Mouse (Mus musculus) midbrain, embryonic 14.5 days (tissue): ENCODE results near the gene Reep3. TPM values are rescaled to one million over a fixed set of nuclear protein-coding genes. Genes with fewer than 3 reads are reported as not detected.
A peak's percentile ranks its signal among the peaks of the same experiment; 100 is the strongest.

Experiments
- ATAC-seq: fragments of 200-750 bp; cut with Nextera tagmentation; 2 replicates; pipeline ENCODE4 v1.8.0; 2017; ENCODE audit warnings: moderate number of reproducible peaks, moderate library complexity; ENCODE audit not compliant: low FRiP score, low TSS enrichment
- DNase-seq: peaks from one replicate; pipeline ENCODE4 v3.0.0-alpha.2; 2015
- H3K27ac ChIP-seq: fragments of 300-500 bp; sonication (generic); replicated peaks from 2 replicates; pipeline ENCODE4 v1.5.1; 2014; ENCODE audit warnings: mild to moderate bottlenecking, low read depth, low read length, moderate library complexity
- H3K27me3 ChIP-seq: fragments of 300-500 bp; sonication (generic); 2 replicates; pipeline ENCODE4 v1.6.1; 2014; ENCODE audit warnings: low read length, control low read depth, mixed read lengths; ENCODE audit not compliant: control insufficient read depth, insufficient read depth
- H3K36me3 ChIP-seq: fragments of 300-500 bp; sonication (generic); 2 replicates; pipeline ENCODE4 v1.6.1; 2014; ENCODE audit warnings: low read length, control low read depth; ENCODE audit not compliant: control insufficient read depth, insufficient read depth
- H3K4me1 ChIP-seq: fragments of 300-500 bp; sonication (generic); 2 replicates; pipeline ENCODE4 v1.6.1; 2014; ENCODE audit warnings: mild to moderate bottlenecking, antibody characterized with exemption, low read length, control low read depth; ENCODE audit not compliant: control insufficient read depth, insufficient read depth
- H3K4me2 ChIP-seq: fragments of 300-500 bp; sonication (generic); 2 replicates; pipeline ENCODE4 v1.6.1; 2014; ENCODE audit warnings: mild to moderate bottlenecking, low read length, moderate library complexity
- H3K4me3 ChIP-seq: fragments of 300-500 bp; sonication (generic); replicated peaks from 2 replicates; pipeline ENCODE4 v1.5.1; 2014; ENCODE audit warnings: low read depth, low read length
- H3K9ac ChIP-seq: fragments of 300-500 bp; sonication (generic); replicated peaks from 2 replicates; pipeline ENCODE4 v1.6.1; 2014; ENCODE audit warnings: mild to moderate bottlenecking, low read length, moderate library complexity
- H3K9me3 ChIP-seq: fragments of 300-500 bp; sonication (generic); 2 replicates; pipeline ENCODE4 v1.6.1; 2016; ENCODE audit warnings: low read length, control low read depth, mixed read lengths; ENCODE audit not compliant: control insufficient read depth
- WGBS: fragments of 180-500 bp; shearing (Covaris S2); extraction: QIAGEN DNeasy Blood & Tissue Kit; methylation state at CpG from one replicate; pipeline ENCODE4 v1.1.7; 2014; 5-methylcytosine and 5-hydroxymethylcytosine counted together
- polyA plus RNA-seq: library from polyadenylated mRNA; unstranded; fragments of >200 nt; fragmentation: Nextera tagmentation; extraction: Ambion mirVana; gene quantifications from 2 replicates; pipeline ENCODE4 v1.2.1, GENCODE M21; 2014

The Reep3 gene
- polyA plus RNA-seq, 1 experiment from 2014 or later = 35.5 TPM

- DNase-seq (no peak), ATAC-seq (no peak)
- H3K27me3 ChIP-seq = no peaks in the 10 kb centered on the region
- H3K4me3 ChIP-seq = no peak overlapping the region
- peaks cover 62% of the 10 kb centered on the region for H3K4me1 ChIP-seq
- 79% methylated on average over 9 of the region's 9 CpGs for WGBS
- no peaks in the 10 kb centered on the region for H3K36me3 ChIP-seq
- no peak overlapping the region for H3K27ac ChIP-seq
- no peak overlapping the region for H3K4me2 ChIP-seq
- no peak overlapping the region for H3K9ac ChIP-seq
- H3K9me3 ChIP-seq = no peaks in the 10 kb centered on the region
Observed at GRCm38 (mm10) chr10:67107017-67107761, 10.4 kb upstream of the Reep3 start.

DNA sequence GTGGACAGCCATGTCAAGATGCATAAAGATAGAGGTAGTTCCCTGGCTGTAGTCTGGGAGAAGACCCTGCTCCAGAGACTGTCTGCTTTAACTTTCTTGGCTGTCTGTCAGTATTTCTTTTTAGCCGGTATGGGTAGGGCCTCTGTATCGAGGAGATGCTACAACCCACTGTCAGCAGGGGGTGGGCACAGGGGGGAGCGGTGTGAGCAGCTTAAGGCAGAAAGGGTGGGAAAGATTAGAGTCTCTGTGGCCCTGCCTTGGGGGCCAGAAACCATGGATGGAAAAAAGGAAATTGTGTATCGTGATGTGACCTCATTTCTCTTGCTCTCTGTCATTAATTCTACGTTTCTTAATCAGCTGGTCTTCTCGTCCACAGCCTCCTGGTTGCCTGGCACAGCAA, 9.7 kb upstream of the Reep3 start:
- DNase-seq (no peak), ATAC-seq (no peak)
- Histone ChIP-seq H3K27me3 (no peaks in the 10 kb centered on the region), H3K4me3 (no peak overlapping the region), H3K4me1 (peaks cover 65% of the 10 kb centered on the region), H3K9me3 (no peaks in the 10 kb centered on the region), H3K36me3 (no peaks in the 10 kb centered on the region), H3K4me2 (no peak overlapping the region), H3K27ac (no peak overlapping the region), H3K9ac (no peak overlapping the region)
- 48% methylated on average over 6 of the region's 6 CpGs for WGBS

DNA sequence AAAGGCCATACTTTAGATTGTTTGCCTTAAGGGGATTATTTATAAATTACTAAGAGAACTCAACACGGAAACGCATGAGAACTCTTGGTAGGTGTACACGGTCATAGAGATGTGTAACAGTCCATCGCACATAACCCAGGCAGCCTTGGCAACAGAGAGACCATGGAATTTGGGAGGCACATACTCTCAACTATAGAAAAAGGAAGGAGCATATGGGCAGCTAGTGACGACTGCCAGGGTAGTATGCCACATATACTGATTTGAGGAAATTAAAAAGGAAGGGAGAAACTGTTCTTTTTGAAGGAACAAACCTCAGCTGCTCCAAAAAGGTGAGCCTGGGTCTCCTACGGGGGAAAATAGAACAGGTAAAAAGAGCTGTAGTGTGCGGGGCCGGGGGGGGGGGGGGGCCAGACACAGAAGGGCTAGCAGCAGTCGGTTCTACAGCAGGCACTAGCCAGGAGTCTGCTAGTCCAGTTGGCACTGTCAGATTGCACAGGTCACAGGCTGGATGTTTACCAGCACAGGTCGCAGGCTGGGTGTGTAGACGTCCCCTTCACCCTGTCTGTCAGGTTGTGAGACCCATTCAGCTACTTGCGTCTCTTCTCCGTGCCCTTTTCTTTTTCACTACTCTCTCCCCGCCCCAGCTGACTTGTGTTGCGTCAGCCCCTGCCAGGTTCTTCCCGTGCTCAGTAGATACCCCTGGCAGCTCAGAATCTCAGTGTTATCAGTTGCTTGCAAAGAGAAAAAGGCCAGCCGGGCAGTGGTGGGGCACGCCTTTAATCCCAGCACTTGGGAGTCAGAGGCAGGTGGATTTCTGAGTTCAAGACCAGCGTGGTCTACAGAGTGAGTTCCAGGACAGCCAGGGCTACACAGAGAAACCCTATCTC, 8.8 kb upstream of the Reep3 start:
- H3K27ac ChIP-seq = no peak overlapping the region
- WGBS = 52% methylated on average over 19 of the region's 19 CpGs
- H3K9me3 ChIP-seq = no peaks in the 10 kb centered on the region
- H3K27me3 ChIP-seq = no peaks in the 10 kb centered on the region
- no peak overlapping the region for H3K4me3 ChIP-seq
- no peaks in the 10 kb centered on the region for H3K36me3 ChIP-seq
- DNase-seq = no peak
- H3K9ac ChIP-seq = no peak overlapping the region
- H3K4me1 ChIP-seq = peaks cover 72% of the 10 kb centered on the region
- no peak overlapping the region for H3K4me2 ChIP-seq
- no peak for ATAC-seq

DNA sequence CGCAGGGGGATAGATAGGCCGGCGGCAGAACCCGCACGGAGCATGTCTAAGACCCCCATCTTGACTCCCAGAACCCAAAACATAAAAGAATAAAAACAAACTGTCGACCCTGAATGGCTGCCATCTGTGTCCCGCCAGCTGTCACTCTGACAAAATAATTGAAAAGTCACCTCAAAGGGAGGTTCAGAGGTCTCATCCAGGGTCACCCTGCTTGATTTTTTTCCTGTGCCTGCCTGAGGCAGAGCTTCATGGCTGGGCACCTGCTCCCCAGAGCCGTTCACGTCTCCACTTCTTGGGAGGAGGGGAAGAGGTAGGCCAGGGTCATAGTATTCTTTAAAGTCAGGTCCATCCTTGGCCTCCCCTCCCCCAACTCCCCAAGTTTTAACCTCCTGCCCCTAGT, 7.8 kb upstream of the Reep3 start:
- 10% methylated on average over 9 of the region's 9 CpGs for WGBS
- H3K27me3 ChIP-seq = no peaks in the 10 kb centered on the region
- H3K27ac ChIP-seq = no peak overlapping the region
- no peaks in the 10 kb centered on the region for H3K9me3 ChIP-seq
- peaks cover 83% of the 10 kb centered on the region for H3K4me1 ChIP-seq
- H3K9ac ChIP-seq = no peak overlapping the region
- no peak overlapping the region for H3K4me2 ChIP-seq
- ATAC-seq = no peak; the same call in 1 of the 2 replicates
- DNase-seq = no peak
- no peaks in the 10 kb centered on the region for H3K36me3 ChIP-seq
- no peak overlapping the region for H3K4me3 ChIP-seq

DNA sequence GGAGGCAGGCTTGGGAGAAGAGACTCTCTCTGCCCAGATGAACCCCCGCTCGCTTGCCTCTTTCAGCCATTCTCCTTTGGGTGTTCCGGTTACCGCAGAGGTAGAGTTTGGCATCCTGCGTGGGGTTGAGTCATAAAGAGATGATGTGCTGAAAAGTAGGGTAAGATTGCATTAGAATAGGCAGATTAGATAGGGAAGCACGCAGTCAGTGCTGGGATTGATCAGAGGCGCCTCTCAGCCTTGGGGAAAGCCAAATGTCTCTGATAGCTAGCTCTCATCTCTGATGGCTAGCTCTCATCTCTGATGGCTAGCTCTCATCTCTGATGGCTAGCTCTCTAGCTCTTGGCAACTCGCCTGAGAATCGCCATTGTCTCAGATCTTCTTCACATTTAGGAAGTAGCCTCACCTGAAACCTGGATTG, 4.1 kb upstream of the Reep3 start:
- DNase-seq (no peak), ATAC-seq (no peak)
- Histone ChIP-seq H3K4me2 (0 out of 2 replicates have a peak overlapping the region, but pooled peaks have one; percentile 6), H3K27ac (no peak overlapping the region), H3K9ac (no peak overlapping the region), H3K4me3 (no peak overlapping the region), H3K4me1 (peaks cover 73% of the 10 kb centered on the region), H3K36me3 (no peaks in the 10 kb centered on the region), H3K9me3 (no peaks in the 10 kb centered on the region), H3K27me3 (no peaks in the 10 kb centered on the region)
- 63% methylated on average over 9 of the region's 9 CpGs for WGBS

- Histone ChIP-seq H3K9ac (no peak overlapping the region), H3K36me3 (no peaks in the 10 kb centered on the region), H3K4me2 (peak overlapping the region; percentile 89; the same call in 1 of the 2 replicates), H3K27me3 (no peaks in the 10 kb centered on the region), H3K27ac (0 out of 2 replicates have a peak overlapping the region, but pooled peaks have one; percentile 13), H3K4me3 (no peak overlapping the region), H3K4me1 (peaks cover 69% of the 10 kb centered on the region), H3K9me3 (no peaks in the 10 kb centered on the region)
- DNase-seq (no peak), ATAC-seq (no peak)
- 29% methylated on average over 7 of the region's 7 CpGs for WGBS
Observed at GRCm38 (mm10) chr10:67100011-67100661, 3.4 kb upstream of the Reep3 start.

DNA sequence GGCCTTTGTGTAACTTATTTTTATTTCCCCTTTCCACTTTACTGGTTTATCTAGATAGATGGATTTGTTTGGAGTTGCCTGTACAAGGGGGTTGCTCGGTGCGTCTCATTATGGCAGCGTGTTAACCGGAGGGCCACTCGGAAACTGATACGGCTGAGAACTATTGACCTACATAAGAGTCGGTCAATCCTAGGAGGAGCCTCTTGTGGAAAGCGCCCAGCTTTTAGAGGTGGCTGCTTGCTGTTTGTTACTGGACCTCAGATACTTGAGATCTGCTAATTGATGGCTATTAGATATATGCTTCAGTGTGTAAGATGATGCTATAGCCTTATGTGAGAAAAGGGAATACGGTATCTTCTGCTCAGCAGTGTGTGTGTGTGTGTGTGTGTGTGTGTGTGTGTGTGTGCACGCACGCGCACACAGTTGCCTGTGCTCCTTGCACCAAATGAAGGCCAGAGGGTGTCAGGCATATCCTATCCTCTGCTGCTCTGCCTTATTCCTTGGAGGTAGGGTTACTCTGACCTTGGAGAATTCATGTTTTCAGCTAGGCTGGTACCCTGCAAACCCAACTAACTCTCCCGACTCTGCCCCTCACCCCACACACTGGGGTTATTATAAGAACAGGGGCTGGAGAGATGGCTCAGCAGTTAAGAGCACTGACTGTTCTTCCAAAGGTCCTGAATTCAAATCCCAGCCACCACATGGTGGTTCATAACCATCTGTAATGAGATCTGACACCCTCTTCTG, 2.6 kb upstream of the Reep3 start:
- DNase-seq (no peak), ATAC-seq (no peak)
- Histone ChIP-seq H3K27ac (no peak overlapping the region), H3K27me3 (no peaks in the 10 kb centered on the region), H3K9ac (no peak overlapping the region; the same call in 1 of the 2 replicates), H3K4me2 (peak overlapping the region; percentile 89), H3K36me3 (no peaks in the 10 kb centered on the region), H3K9me3 (no peaks in the 10 kb centered on the region), H3K4me3 (peak overlapping the region; percentile 92), H3K4me1 (peaks cover 62% of the 10 kb centered on the region)
- 66% methylated on average over 13 of the region's 13 CpGs for WGBS
